Mouse (Mus musculus): ENCODE data around the gene Grap2. TPM values are rescaled to one million over a fixed set of nuclear protein-coding genes. Genes with fewer than 3 reads are reported as not detected.

Grap2 gene
- polyA plus RNA-seq, 1 experiment from 2014 or later: 3.0 TPM

GRCm38 (mm10) chr15:80590641-80591040, 18.2 kb downstream of the Grap2 start:
- H3K4me3 ChIP-seq: no peak overlapping the region
- H3K27ac ChIP-seq (replicated peaks): no peak overlapping the region
- H3K9me3 ChIP-seq: no peaks in the 10 kb centered on the region
- H3K27me3 ChIP-seq: no peaks in the 10 kb centered on the region; the same call in 1 of the 2 replicates
- no peak overlapping the region for H3K9ac ChIP-seq (replicated peaks)
- H3K4me1 ChIP-seq: peaks cover 22% of the 10 kb centered on the region
- H3K4me2 ChIP-seq (replicated peaks): no peak overlapping the region
- ATAC-seq (ENCODE audit: low FRiP score, low read depth): no peak
- WGBS: 92% methylated on average over 5 of the region's 5 CpGs
- no peaks in the 10 kb centered on the region for H3K36me3 ChIP-seq

- no peak for ATAC-seq (ENCODE audit: low FRiP score, low read depth)
- no peaks in the 10 kb centered on the region for H3K27me3 ChIP-seq
- WGBS: 85% methylated on average over 6 of the region's 6 CpGs
- no peak overlapping the region for H3K4me2 ChIP-seq (replicated peaks)
- H3K9me3 ChIP-seq: no peaks in the 10 kb centered on the region
- H3K36me3 ChIP-seq: no peaks in the 10 kb centered on the region
- no peak overlapping the region for H3K4me3 ChIP-seq
- H3K9ac ChIP-seq (replicated peaks): no peak overlapping the region
- no peak overlapping the region for H3K27ac ChIP-seq (replicated peaks)
- H3K4me1 ChIP-seq: peaks cover 8% of the 10 kb centered on the region; the same call in 1 of the 2 replicates
Measured at GRCm38 (mm10) chr15:80592737-80593136, 20.3 kb downstream of the Grap2 start.

GRCm38 (mm10) chr15:80593877-80594276, 21.5 kb downstream of the Grap2 start:
- no peak overlapping the region for H3K9ac ChIP-seq (replicated peaks)
- H3K9me3 ChIP-seq: no peaks in the 10 kb centered on the region
- H3K27ac ChIP-seq (replicated peaks): no peak overlapping the region
- no peak overlapping the region for H3K4me2 ChIP-seq (replicated peaks)
- ATAC-seq (ENCODE audit: low FRiP score, low read depth): no peak
- H3K36me3 ChIP-seq: no peaks in the 10 kb centered on the region
- WGBS: 80% methylated on average over 5 of the region's 5 CpGs
- peaks cover 11% of the 10 kb centered on the region; the same call in 1 of the 2 replicates for H3K4me1 ChIP-seq
- no peak overlapping the region for H3K4me3 ChIP-seq
- no peaks in the 10 kb centered on the region for H3K27me3 ChIP-seq

- ATAC-seq (ENCODE audit: low FRiP score, low read depth): no peak
- no peak overlapping the region for H3K4me3 ChIP-seq
- no peaks in the 10 kb centered on the region for H3K9me3 ChIP-seq
- 77% methylated on average over 12 of the region's 12 CpGs for WGBS
- H3K4me1 ChIP-seq: peaks cover 24% of the 10 kb centered on the region
- H3K36me3 ChIP-seq: no peaks in the 10 kb centered on the region
- H3K27me3 ChIP-seq: no peaks in the 10 kb centered on the region
- no peak overlapping the region for H3K4me2 ChIP-seq (replicated peaks)
- H3K9ac ChIP-seq (replicated peaks): no peak overlapping the region
- no peak overlapping the region for H3K27ac ChIP-seq (replicated peaks)
Measured at GRCm38 (mm10) chr15:80598750-80599149, 26.4 kb downstream of the Grap2 start.

GRCm38 (mm10) chr15:80599213-80599750, 26.9 kb downstream of the Grap2 start:
- Histone ChIP-seq H3K27ac (replicated peaks) (no peak overlapping the region), H3K9me3 (no peaks in the 10 kb centered on the region), H3K27me3 (no peaks in the 10 kb centered on the region), H3K36me3 (no peaks in the 10 kb centered on the region), H3K4me2 (replicated peaks) (no peak overlapping the region), H3K9ac (replicated peaks) (no peak overlapping the region), H3K4me3 (no peak overlapping the region), H3K4me1 (peaks cover 24% of the 10 kb centered on the region)
- WGBS: 59% methylated on average over 16 of the region's 16 CpGs
- ATAC-seq (ENCODE audit: low FRiP score, low read depth): no peak

- Histone ChIP-seq H3K9ac (replicated peaks) (no peak overlapping the region), H3K4me3 (no peak overlapping the region), H3K36me3 (no peaks in the 10 kb centered on the region), H3K27ac (replicated peaks) (no peak overlapping the region), H3K9me3 (no peaks in the 10 kb centered on the region), H3K27me3 (no peaks in the 10 kb centered on the region), H3K4me2 (replicated peaks) (no peak overlapping the region), H3K4me1 (peaks cover 24% of the 10 kb centered on the region)
- 85% methylated on average over 4 of the region's 4 CpGs for WGBS
- ATAC-seq (ENCODE audit: low FRiP score, low read depth): no peak
Measured at GRCm38 (mm10) chr15:80599843-80600242, 27.4 kb downstream of the Grap2 start.

- H3K36me3 ChIP-seq: no peaks in the 10 kb centered on the region
- H3K9ac ChIP-seq (replicated peaks): no peak overlapping the region
- 56% methylated on average over 7 of the region's 7 CpGs for WGBS
- H3K27ac ChIP-seq (replicated peaks): no peak overlapping the region
- no peaks in the 10 kb centered on the region for H3K9me3 ChIP-seq
- H3K4me1 ChIP-seq: peaks cover 21% of the 10 kb centered on the region
- H3K27me3 ChIP-seq: no peaks in the 10 kb centered on the region
- no peak for ATAC-seq (ENCODE audit: low FRiP score, low read depth)
- H3K4me3 ChIP-seq: no peak overlapping the region
- H3K4me2 ChIP-seq (replicated peaks): no peak overlapping the region
Measured at GRCm38 (mm10) chr15:80601456-80601855, 29.1 kb downstream of the Grap2 start.

GRCm38 (mm10) chr15:80602487-80602886, 30.1 kb downstream of the Grap2 start:
- Histone ChIP-seq H3K4me1 (peaks cover 21% of the 10 kb centered on the region), H3K4me2 (replicated peaks) (no peak overlapping the region), H3K4me3 (no peak overlapping the region), H3K36me3 (no peaks in the 10 kb centered on the region), H3K9ac (replicated peaks) (no peak overlapping the region), H3K27me3 (no peaks in the 10 kb centered on the region), H3K27ac (replicated peaks) (no peak overlapping the region), H3K9me3 (no peaks in the 10 kb centered on the region)
- ATAC-seq (ENCODE audit: low FRiP score, low read depth): no peak
- 45% methylated on average over 7 of the region's 7 CpGs for WGBS

GRCm38 (mm10) chr15:80604026-80604425, 31.6 kb downstream of the Grap2 start:
- Histone ChIP-seq H3K9me3 (no peaks in the 10 kb centered on the region), H3K4me1 (peaks cover 18% of the 10 kb centered on the region), H3K27me3 (no peaks in the 10 kb centered on the region), H3K36me3 (no peaks in the 10 kb centered on the region), H3K9ac (replicated peaks) (no peak overlapping the region), H3K27ac (replicated peaks) (no peak overlapping the region), H3K4me3 (no peak overlapping the region), H3K4me2 (replicated peaks) (no peak overlapping the region)
- 85% methylated on average over 6 of the region's 6 CpGs for WGBS
- ATAC-seq (ENCODE audit: low FRiP score, low read depth): no peak

- WGBS: 84% methylated on average over 3 of the region's 3 CpGs
- Histone ChIP-seq H3K9me3 (0 out of 2 replicates have a peak, but pooled peaks cover 3% of the 10 kb centered on the region), H3K27me3 (no peaks in the 10 kb centered on the region), H3K4me2 (replicated peaks) (no peak overlapping the region), H3K9ac (replicated peaks) (no peak overlapping the region), H3K36me3 (no peaks in the 10 kb centered on the region), H3K4me3 (no peak overlapping the region), H3K4me1 (0 out of 2 replicates have a peak, but pooled peaks cover under 1% of the 10 kb centered on the region), H3K27ac (replicated peaks) (no peak overlapping the region)
- no peak for ATAC-seq (ENCODE audit: low FRiP score, low read depth)
Measured at GRCm38 (mm10) chr15:80607970-80608369, 35.6 kb downstream of the Grap2 start.

GRCm38 (mm10) chr15:80610335-80610734, 37.9 kb downstream of the Grap2 start:
- ATAC-seq (ENCODE audit: low FRiP score, low read depth): no peak
- Histone ChIP-seq H3K4me1 (no peaks in the 10 kb centered on the region), H3K9me3 (0 out of 2 replicates have a peak, but pooled peaks cover 3% of the 10 kb centered on the region), H3K36me3 (no peaks in the 10 kb centered on the region), H3K4me3 (no peak overlapping the region), H3K4me2 (replicated peaks) (no peak overlapping the region), H3K27me3 (no peaks in the 10 kb centered on the region), H3K9ac (replicated peaks) (no peak overlapping the region), H3K27ac (replicated peaks) (no peak overlapping the region)
- WGBS: 73% methylated on average over 2 of the region's 2 CpGs

GRCm38 (mm10) chr15:80611478-80611877, 39.1 kb downstream of the Grap2 start:
- ATAC-seq (ENCODE audit: low FRiP score, low read depth): no peak
- H3K4me3 ChIP-seq: no peak overlapping the region
- no peak overlapping the region for H3K9ac ChIP-seq (replicated peaks)
- WGBS: 90% methylated on average over 5 of the region's 5 CpGs
- H3K36me3 ChIP-seq: no peaks in the 10 kb centered on the region
- H3K4me1 ChIP-seq: peaks cover 9% of the 10 kb centered on the region
- peaks cover 4% of the 10 kb centered on the region; the same call in 1 of the 2 replicates for H3K27me3 ChIP-seq
- no peak overlapping the region for H3K27ac ChIP-seq (replicated peaks)
- 0 out of 2 replicates have a peak, but pooled peaks cover 3% of the 10 kb centered on the region for H3K9me3 ChIP-seq
- H3K4me2 ChIP-seq (replicated peaks): no peak overlapping the region

- WGBS: 82% methylated on average over 5 of the region's 5 CpGs
- no peak overlapping the region for H3K4me2 ChIP-seq (replicated peaks)
- no peak for ATAC-seq (ENCODE audit: low FRiP score, low read depth)
- 0 out of 2 replicates have a peak, but pooled peaks cover 3% of the 10 kb centered on the region for H3K9me3 ChIP-seq
- H3K27me3 ChIP-seq: peaks cover 11% of the 10 kb centered on the region
- H3K9ac ChIP-seq (replicated peaks): no peak overlapping the region
- no peak overlapping the region for H3K27ac ChIP-seq (replicated peaks)
- no peaks in the 10 kb centered on the region for H3K36me3 ChIP-seq
- H3K4me1 ChIP-seq: peaks cover 9% of the 10 kb centered on the region
- H3K4me3 ChIP-seq: no peak overlapping the region
Measured at GRCm38 (mm10) chr15:80613904-80614303, 41.5 kb downstream of the Grap2 start.

Data from midbrain, embryonic 12.5 days (tissue).